Mouse (Mus musculus): ENCODE data around the gene Traip.

DNA sequence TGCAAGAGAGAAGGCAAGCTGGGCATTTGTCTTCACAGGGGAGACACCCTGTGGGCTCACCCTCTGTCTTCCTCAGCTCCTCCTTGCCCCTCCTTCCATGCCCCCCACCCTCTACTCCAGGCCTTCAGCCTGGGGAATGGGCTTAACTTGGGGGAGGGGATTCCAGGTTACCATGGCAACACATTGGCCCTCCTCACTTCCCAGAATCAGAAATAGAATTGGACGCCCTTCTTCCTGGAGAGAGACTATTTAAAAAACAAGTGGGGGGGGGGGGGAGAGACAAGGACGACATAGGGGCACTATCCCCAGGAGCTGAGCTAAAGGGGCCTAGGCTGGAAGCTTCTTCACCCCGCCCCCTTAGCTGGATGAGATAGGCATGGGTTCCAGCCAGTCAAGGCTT is 24.7 kb upstream of the Traip start:
- TF ChIP-seq CTCF (IDR thresholded peaks at IDR 0.05; ENCODE audit: low read depth, low read length) (no peak), POLR2A (IDR thresholded peaks at IDR 0.05; ENCODE audit: extremely low read depth, insufficient read depth, low read length) (no peak)

Data from liver, adult 2 months (tissue).